Mouse (Mus musculus) embryo, embryonic 9.5 days (tissue): ENCODE data around the gene Rapsn.
"Not testable (repeated sequence)": the region's sequence is repeated elsewhere in the genome, so short reads cannot be mapped to it uniquely, and the experiment has no call there.

Source experiments
- DNase-seq: peaks from one replicate; pipeline ENCODE4 v3.0.0-alpha.2; 2017; ENCODE audit errors: extremely low spot score

Rapsn gene

DNA sequence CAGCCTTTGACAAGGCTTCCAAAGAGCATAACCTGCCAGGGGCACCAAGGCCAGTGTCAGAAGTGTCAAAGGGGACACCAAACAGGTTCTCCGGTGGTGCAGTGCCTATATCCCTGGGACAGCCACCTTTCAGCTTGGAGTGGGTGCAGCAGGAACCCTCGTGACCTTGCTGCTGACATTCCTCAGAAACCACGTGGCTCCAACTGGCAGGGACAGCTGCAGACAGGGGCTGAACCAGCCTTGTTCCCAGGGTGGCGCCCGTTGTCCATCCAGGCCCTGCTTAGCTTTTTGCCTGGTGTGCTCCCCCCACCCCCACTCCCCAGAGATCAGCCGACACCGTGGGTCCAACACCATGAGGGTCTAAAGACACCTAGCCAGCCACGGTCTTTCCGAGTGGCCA is at the start of gene Rapsn:
Gene Rapsn (plus strand): TSS at position 236 of the 400 bp plus-strand sequence.
- DNase-seq = no peak

DNA sequence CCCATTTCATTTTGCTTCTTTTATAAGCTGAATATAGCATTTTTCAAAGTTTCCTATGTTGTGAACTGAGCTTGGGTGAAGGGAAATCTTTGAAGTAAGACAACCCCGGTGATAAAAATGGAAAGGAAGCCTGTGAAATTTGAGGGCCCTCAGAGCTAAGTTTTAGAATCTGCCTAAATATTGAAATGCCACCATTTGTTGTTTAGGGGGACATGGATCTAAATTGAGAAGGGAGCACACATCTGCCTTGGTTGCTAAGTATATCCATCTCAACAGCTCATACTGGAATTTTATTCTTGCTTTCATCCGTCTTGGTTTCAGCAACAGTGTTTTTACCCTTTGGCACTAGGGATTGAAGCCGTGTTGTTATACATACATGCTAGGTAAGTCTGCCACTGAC is 49.4 kb upstream of the Rapsn start:
- no peak for DNase-seq

- DNase-seq = no peak
Measured at GRCm38 (mm10) chr2:91008536-91008935, 26.9 kb upstream of the Rapsn start.

DNA sequence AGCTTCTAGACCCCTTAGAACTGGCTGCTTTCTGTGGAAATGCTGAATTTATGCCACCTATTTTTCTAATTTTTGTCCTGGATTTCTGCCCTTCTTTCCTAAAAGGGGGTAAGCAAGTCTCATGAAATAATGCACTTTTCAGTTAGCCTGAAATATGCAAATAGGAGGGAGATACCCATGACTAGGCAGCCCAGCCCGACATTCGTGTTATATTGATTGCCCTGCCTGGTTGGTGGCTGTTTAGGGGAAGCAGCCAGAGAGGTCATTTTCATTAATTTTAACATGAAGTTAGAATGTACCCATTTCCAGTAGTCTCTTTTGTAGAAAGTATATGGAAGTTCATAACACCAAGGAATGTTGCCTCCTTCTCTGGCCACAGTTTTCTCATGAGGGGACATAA is 21.5 kb upstream of the Rapsn start:
- DNase-seq = no peak

DNA sequence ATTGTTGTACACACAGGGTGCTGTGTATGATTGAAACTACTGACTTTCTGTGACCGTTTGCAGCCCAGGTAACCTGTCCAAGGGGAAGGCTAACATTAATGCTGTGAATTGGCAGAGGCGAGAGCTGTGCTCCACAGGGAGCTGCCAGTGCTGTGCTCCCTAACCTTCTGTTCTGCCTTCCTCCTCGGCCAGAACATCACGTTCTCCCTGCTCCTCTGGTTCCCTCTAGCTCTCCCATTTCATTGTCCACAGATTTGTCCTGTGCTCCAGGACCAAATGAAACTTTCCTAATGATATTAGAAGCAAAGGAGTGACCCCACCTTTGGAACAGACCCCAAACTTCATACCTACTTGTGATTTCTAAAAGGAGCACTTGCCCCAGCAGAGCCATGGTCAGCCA is 20.0 kb upstream of the Rapsn start:
- DNase-seq = no peak

GRCm38 (mm10) chr2:91018061-91018788 is 17.2 kb upstream of the Rapsn start:
- no peak for DNase-seq

DNA sequence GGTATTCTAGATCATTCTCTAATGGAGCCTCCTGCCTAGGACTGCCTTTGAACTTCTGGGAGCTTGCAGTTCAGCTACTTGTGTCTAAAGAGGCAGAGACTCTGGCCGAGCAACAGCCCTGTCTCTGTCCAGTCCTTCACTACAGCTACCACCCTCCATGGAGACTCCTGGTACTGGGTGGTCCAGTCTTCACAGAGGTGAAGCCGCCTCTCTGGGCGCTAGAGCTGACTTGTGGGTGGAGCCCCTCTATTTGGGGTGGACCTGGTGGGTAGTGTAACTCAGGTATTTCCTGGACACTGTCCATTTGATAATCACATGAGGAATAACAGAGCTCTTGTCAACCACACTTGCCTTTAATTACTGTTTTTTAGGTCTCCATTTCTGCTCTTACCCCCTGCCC is 15.5 kb upstream of the Rapsn start:
- DNase-seq = no peak

GRCm38 (mm10) chr2:91022266-91022665 is 13.2 kb upstream of the Rapsn start:
- DNase-seq = not testable (repeated sequence)

DNA sequence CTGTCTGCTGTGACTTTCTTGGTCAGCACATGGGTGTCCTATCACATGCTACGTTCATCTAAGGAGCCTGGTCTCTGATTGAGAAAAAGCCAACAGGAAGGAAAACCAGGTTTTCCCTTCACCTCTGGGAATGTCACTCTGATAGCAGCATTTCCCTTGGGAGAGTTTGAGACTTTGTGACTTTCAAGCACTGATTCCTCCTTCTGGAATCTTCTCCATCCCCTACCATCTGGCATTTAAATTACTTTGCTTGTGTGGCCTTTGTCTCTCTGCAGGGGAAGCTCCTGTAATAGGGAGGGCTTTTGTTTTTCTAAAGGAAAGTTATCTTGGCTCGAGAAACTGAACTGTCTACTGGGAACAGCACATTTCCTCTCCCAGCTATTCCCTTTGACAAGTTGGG is 12.3 kb upstream of the Rapsn start:
- DNase-seq = no peak

DNA sequence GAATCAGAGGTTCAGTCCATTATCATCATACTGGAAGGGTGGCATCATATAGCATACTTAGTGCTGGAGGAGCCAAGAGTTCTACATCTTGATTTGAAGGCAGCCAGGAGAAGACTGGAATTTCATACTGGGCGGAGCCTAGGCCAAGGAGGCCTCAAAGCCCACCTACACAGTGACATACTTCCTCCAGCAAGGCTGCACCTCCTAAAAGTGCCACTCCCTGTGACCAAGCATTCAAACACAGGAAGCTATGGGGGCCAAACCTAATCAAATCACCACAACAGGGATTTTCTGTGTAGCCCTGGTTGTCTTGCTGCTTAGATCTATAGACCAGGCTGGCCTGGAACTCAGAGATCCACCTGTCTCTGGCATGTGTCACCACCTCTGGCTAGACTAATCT is 11.5 kb upstream of the Rapsn start:
- DNase-seq = no peak

DNA sequence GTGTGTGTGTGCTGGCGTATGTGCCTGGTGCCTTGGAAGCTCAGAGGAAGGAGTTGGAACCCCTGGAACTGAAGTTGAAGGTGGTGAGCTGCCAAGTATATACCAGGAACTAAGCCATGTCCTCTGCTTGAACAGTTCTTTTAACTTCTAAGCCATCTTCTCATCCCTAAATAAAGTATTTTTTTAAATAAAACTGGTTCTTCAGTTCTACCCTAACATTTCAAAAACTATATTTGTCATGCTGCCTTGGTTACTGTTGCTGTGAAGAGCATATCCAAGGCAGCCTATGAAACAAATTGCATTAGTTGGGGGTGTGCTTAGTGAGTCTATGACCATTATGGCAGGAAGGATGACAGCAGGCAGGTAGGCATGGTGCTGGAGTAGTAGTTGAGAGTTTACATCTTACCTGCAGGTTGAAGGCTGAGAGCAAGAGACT is 10.3 kb upstream of the Rapsn start:
- no peak for DNase-seq

- DNase-seq = no peak
Measured at GRCm38 (mm10) chr2:91026491-91026890, 8.9 kb upstream of the Rapsn start.

- DNase-seq = no peak
Measured at GRCm38 (mm10) chr2:91027391-91028214, 7.8 kb upstream of the Rapsn start.

- DNase-seq = no peak
Measured at GRCm38 (mm10) chr2:91031216-91031615, 4.2 kb upstream of the Rapsn start.

- DNase-seq = no peak
Measured at GRCm38 (mm10) chr2:91033000-91033399, 2.4 kb upstream of the Rapsn start.

DNA sequence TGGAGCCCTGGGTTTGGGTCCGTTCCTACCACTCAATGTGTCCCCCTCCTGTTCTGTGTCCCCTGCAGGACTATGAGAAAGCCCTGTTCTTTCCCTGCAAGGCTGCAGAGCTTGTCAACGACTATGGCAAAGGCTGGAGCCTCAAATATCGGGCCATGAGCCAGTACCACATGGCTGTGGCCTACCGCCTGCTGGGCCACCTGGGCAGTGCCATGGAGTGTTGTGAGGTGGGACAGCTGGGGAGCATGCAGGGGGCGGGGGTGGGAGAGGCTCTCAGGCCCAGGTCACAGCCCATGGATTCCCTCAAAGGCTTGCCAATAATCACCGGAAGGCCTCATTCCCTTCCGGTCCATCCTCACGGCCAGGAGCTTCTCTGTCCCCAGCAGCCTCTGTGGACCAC is 6.4 kb downstream of the Rapsn start:
- no peak for DNase-seq

DNA sequence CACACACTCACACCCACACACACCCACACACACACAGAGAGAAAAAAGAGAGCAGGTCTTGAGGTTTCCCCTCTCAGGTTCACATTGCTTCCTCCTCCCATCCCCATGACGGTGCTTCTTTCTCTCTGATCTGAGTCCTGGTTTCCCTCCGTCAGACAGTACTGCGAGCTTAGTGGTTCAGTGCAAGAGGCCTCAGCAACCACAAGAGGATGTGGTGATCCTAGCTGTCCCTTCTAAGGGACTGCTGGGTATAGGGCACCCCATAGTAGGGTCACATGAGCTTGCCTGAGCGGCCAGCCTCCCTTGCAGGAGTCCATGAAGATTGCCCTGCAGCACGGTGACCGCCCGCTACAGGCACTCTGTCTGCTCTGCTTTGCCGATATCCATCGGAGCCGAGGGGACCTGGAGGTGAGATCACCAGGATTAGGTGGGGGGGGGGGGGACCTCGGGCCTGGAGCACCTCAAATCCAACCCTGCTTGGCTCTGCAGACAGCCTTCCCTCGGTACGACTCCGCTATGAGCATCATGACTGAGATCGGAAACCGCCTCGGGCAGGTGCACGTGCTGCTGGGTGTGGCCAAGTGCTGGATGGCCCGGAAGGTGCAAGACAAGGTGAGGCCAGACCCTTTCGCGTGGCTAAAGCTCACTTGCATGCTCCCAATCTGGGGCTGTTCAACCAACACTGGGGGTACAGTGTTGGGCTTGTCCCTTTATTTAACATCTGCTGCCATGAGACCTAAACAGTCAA is 7.4 kb downstream of the Rapsn start:
- no peak for DNase-seq

DNA sequence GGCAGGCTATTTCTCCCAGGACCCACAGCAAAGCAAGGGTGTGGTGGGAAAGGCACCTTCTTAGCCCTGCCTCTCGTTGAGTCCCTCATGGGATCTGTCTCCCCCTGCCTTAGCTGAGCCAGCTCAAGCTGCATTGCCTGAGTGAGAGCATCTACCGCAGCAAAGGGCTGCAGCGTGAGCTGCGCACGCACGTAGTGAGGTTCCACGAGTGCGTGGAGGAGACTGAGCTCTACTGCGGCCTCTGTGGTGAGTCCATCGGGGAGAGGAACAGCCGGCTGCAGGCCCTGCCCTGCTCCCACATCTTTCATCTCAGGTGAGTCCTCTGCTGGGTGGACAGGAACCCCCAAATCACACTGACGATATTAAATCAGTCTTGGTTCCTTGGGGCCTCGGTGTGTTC is 9.3 kb downstream of the Rapsn start:
- DNase-seq = no peak

GRCm38 (mm10) chr2:91045805-91046204 is 10.4 kb downstream of the Rapsn start:
- DNase-seq = not testable (repeated sequence)

DNA sequence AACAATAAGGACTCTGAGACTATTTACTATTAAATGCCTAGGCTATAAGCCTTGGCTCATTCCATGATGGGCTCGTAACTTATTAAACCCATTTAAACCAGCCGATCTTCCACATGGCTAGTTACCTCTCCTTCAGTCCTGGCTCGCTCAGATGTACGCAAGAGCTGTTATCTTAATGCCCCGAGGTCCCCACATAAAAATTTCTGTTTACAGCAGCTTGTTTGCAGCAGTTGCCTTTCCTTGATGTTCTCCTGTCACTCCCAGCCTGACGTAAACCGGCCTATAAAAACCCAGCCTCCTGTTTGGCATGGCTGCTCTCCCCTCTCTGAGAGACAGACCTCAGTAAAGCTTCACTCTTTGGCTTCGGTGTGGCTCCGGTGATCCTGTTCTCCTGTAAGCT is 11.9 kb downstream of the Rapsn start:
- no peak for DNase-seq

DNA sequence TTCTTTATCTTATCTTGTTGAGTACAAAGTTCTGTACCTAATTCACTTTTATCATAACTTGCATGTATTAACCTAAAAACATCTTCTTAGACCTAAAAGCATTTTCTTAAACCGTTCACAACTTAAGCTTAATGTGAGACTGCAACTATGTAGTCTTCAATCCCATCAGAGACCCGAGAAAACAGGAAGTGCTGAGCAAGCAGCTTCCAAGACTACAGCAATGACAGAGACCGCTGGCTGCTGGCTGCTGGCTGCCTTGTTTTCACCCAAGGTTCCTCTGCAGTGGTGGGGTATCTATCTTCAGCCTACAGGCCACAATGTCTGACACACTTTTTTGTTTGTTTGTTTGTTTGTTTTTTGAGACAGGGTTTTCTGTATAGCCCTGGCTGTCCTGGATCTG is 16.5 kb downstream of the Rapsn start:
- DNase-seq = no peak

- DNase-seq = no peak
Measured at GRCm38 (mm10) chr2:91052752-91053151, 17.3 kb downstream of the Rapsn start.
